Mouse (Mus musculus) ES-E14 (cell line): ENCODE measurements around the gene Pdzd2.

Experiments used
- CHD2 ChIP-seq: IDR thresholded peaks from 2 replicates; pipeline ENCODE4 v1.6.1; 2014; ENCODE audit warnings: mild to moderate bottlenecking, low read depth, low read length, inconsistent platforms
- HCFC1 ChIP-seq: IDR thresholded peaks from 2 replicates; pipeline ENCODE4 v1.6.1; 2012; ENCODE audit warnings: low read length, inconsistent platforms, borderline replicate concordance; ENCODE audit not compliant: insufficient read depth
- MAFK ChIP-seq: IDR thresholded peaks from 2 replicates; pipeline ENCODE4 v1.6.1; 2014; ENCODE audit warnings: mild to moderate bottlenecking, low read depth, low read length, inconsistent platforms; ENCODE audit not compliant: insufficient read depth
- ZC3H11A ChIP-seq: IDR thresholded peaks from 2 replicates; pipeline ENCODE4 v1.6.1; 2012; ENCODE audit warnings: low read depth, mild to moderate bottlenecking, inconsistent platforms, low read length, borderline replicate concordance
- ZNF384 ChIP-seq: IDR thresholded peaks from 2 replicates; pipeline ENCODE4 v1.6.1; 2012; ENCODE audit warnings: low read depth, low read length, inconsistent platforms

DNA sequence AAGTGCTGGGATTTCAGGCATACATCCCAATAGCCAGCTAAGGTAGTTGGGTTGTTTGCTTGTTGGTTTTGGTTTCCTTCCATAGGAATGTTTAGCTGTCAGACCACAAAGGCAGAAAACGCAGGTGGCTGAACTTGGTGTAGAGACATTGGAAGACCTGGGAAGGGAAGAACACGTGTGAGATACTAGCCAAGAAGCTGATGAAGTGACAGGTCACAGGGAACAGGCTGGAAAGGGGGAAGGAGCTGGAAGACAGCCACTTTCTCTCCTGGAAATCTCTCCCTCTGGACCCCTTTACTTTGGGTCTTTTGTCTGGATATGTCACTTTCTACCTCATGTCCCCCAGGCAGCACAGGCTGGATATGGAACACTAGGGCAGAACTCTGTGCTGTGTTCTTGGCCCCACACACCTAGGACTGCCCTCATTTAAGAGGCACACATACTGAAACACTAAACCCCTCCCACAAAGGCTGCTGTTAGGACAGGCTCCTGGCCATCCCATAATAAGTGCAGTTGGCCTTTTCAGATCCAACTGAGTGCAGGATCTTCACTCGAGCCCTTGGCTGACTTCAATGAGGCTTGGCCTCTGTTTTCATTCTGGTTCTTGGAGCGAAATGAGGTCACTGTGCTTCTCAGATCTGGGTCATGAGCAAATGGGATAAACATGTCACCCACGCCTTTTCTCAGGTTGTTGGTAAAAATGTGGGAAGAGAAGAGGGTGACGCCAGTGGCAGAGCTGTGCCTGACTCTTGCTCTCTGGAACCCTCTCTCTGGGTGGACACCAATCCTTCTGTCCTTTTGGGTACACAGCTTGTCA is 17.8 kb downstream of the Pdzd2 start:
- TF ChIP-seq ZNF384 (no peak), CHD2 (no peak), HCFC1 (no peak), MAFK (no peak), ZC3H11A (no peak)
